Mouse (Mus musculus) hindbrain, embryonic 12.5 days (tissue): ENCODE measurements at regions not wholly inside any gene's neighbourhood (a gene's known extent, or its start where the extent isn't known, plus 50 kb on each side); places are given as distances from the start of the nearest gene placed in this dataset.

Experiments used
- ATAC-seq: fragments of 200-750 bp; cut with Nextera tagmentation; 2 replicates; pipeline ENCODE4 v1.8.0; 2017; ENCODE audit warnings: moderate TSS enrichment; ENCODE audit not compliant: low FRiP score
- H3K27ac ChIP-seq: fragments of 300-500 bp; sonication (generic); 2 replicates; pipeline ENCODE4 v1.5.1; 2016; ENCODE audit warnings: mild to moderate bottlenecking
- H3K27me3 ChIP-seq: fragments of 300-500 bp; sonication (generic); 2 replicates; pipeline ENCODE4 v1.6.1; 2016; ENCODE audit warnings: mild to moderate bottlenecking
- H3K36me3 ChIP-seq: fragments of 300-500 bp; sonication (generic); 2 replicates; pipeline ENCODE4 v1.6.1; 2016; ENCODE audit warnings: mild to moderate bottlenecking
- H3K4me1 ChIP-seq: fragments of 300-500 bp; sonication (generic); 2 replicates; pipeline ENCODE4 v1.6.1; 2016
- H3K4me2 ChIP-seq: fragments of 300-500 bp; sonication (generic); replicated peaks from 2 replicates; pipeline ENCODE4 v1.6.1; 2016; ENCODE audit warnings: mild to moderate bottlenecking
- H3K4me3 ChIP-seq: fragments of 300-500 bp; sonication (generic); 2 replicates; pipeline ENCODE4 v1.5.1; 2016; ENCODE audit warnings: mild to moderate bottlenecking
- H3K9ac ChIP-seq: fragments of 300-500 bp; sonication (generic); 2 replicates; pipeline ENCODE4 v1.6.1; 2016; ENCODE audit warnings: mild to moderate bottlenecking, moderate library complexity
- H3K9me3 ChIP-seq: fragments of 300-500 bp; sonication (generic); replicated peaks from 2 replicates; pipeline ENCODE4 v1.6.1; 2016; ENCODE audit warnings: mild to moderate bottlenecking
- WGBS: fragments of 180-500 bp; shearing (Covaris S2); methylation state at CpG from one replicate; pipeline ENCODE4 v1.1.7; 2016; 5-methylcytosine and 5-hydroxymethylcytosine counted together

DNA sequence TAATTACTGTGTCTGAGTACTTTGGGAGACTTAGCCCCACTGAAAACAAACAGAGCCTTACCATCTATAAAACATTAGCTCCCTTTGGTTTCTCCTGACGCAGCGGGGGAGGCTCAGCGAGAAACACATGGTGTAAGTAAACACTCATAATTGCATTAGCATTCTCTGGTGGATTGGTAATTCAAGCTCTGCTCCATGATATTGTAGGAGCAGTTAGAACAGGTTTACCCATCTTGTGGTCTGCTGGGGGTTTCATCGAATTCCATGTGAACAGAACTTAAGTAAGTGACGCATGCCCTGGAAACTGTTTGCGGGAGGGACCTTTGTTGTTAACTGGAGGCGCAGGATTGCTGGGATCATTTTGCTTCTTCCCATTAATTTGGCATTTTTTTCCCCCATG, 249.2 kb upstream of the Fam241a start:
- no peak for ATAC-seq
- no peaks in the 10 kb centered on the region for H3K36me3 ChIP-seq
- no peak overlapping the region for H3K4me2 ChIP-seq

GRCm38 (mm10) chr3:128127836-128128235, 231.7 kb upstream of the Fam241a start:
- H3K4me1 ChIP-seq = no peaks in the 10 kb centered on the region
- H3K4me3 ChIP-seq = no peak overlapping the region
- 95% methylated on average over 5 of the region's 5 CpGs for WGBS
- H3K27ac ChIP-seq = no peak overlapping the region
- no peak overlapping the region for H3K9ac ChIP-seq
- H3K9me3 ChIP-seq = no peaks in the 10 kb centered on the region
- no peak overlapping the region for H3K4me2 ChIP-seq
- no peaks in the 10 kb centered on the region for H3K27me3 ChIP-seq
- H3K36me3 ChIP-seq = no peaks in the 10 kb centered on the region
- no peak for ATAC-seq

More for the DNA sequence above, 249.2 kb upstream of the Fam241a start:
- H3K27me3 ChIP-seq = no peaks in the 10 kb centered on the region
- H3K4me1 ChIP-seq = no peaks in the 10 kb centered on the region
- H3K4me3 ChIP-seq = no peak overlapping the region
- WGBS = 80% methylated on average over 7 of the region's 7 CpGs
- H3K9ac ChIP-seq = no peak overlapping the region
- H3K9me3 ChIP-seq = no peaks in the 10 kb centered on the region
- no peak overlapping the region for H3K27ac ChIP-seq

DNA sequence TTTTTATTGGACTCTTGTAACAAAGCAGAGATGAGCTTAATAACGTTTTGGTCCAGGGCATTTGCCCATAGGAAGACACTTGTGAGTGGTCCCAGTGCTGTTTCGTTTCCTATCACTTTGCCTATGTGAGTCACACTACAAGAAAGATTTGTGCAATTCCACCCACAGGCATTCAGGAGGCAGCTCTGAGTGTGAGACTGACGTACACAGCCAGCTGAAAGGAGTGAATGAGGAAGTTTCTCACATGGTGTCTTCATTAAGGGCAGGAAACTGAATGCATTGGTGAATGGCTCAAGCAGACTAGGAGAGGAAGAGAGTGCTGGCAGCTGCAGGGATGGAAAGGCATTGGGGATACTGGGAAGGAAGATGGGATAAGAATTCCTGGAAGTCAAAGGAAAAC, 230.5 kb upstream of the Fam241a start:
- no peaks in the 10 kb centered on the region for H3K4me1 ChIP-seq
- no peak for ATAC-seq
- H3K36me3 ChIP-seq = no peaks in the 10 kb centered on the region
- no peak overlapping the region for H3K4me3 ChIP-seq
- 69% methylated on average over 3 of the region's 3 CpGs for WGBS
- H3K9me3 ChIP-seq = no peaks in the 10 kb centered on the region
- no peak overlapping the region for H3K27ac ChIP-seq
- H3K27me3 ChIP-seq = no peaks in the 10 kb centered on the region
- no peak overlapping the region for H3K9ac ChIP-seq
- H3K4me2 ChIP-seq = no peak overlapping the region

GRCm38 (mm10) chr3:128122111-128122510, 226.0 kb upstream of the Fam241a start:
- no peak for ATAC-seq
- WGBS = 80% methylated on average over 6 of the region's 6 CpGs
- no peaks in the 10 kb centered on the region for H3K36me3 ChIP-seq
- no peak overlapping the region for H3K27ac ChIP-seq
- no peak overlapping the region for H3K4me3 ChIP-seq
- H3K27me3 ChIP-seq = no peaks in the 10 kb centered on the region
- no peaks in the 10 kb centered on the region for H3K9me3 ChIP-seq
- no peak overlapping the region for H3K9ac ChIP-seq
- no peak overlapping the region for H3K4me2 ChIP-seq
- H3K4me1 ChIP-seq = no peaks in the 10 kb centered on the region

- WGBS = 89% methylated on average over 6 of the region's 6 CpGs
- Histone ChIP-seq H3K9me3 (no peaks in the 10 kb centered on the region), H3K27ac (no peak overlapping the region), H3K4me3 (no peak overlapping the region), H3K9ac (no peak overlapping the region), H3K4me2 (no peak overlapping the region), H3K27me3 (no peaks in the 10 kb centered on the region), H3K4me1 (no peaks in the 10 kb centered on the region), H3K36me3 (no peaks in the 10 kb centered on the region)
- ATAC-seq = no peak
Observed at GRCm38 (mm10) chr3:128120647-128121440, 224.7 kb upstream of the Fam241a start.

DNA sequence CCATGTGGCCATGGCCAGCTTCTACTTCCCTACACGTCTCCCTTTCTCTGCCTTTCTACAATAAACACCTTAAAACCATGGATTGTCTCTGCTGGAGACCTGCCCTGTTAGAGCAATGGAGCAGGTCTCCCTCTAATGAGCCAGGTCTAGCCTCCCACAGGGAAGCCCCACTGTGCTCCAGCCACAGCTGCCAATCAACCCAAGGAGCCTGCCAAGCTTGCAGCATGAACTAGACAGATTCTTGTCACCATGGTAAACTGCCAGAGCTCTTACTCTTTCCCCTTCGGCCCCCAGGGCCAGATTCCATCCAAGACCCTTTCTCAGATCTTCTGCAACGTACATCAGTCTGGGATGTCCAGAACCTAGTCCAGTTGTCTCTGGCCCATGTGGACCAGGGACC, 217.1 kb upstream of the Fam241a start:
- Histone ChIP-seq H3K27ac (no peak overlapping the region), H3K4me2 (no peak overlapping the region), H3K9ac (no peak overlapping the region), H3K4me3 (no peak overlapping the region), H3K4me1 (no peaks in the 10 kb centered on the region), H3K36me3 (no peaks in the 10 kb centered on the region), H3K9me3 (no peaks in the 10 kb centered on the region), H3K27me3 (no peaks in the 10 kb centered on the region)
- 48% methylated on average over 3 of the region's 3 CpGs for WGBS
- no peak for ATAC-seq

DNA sequence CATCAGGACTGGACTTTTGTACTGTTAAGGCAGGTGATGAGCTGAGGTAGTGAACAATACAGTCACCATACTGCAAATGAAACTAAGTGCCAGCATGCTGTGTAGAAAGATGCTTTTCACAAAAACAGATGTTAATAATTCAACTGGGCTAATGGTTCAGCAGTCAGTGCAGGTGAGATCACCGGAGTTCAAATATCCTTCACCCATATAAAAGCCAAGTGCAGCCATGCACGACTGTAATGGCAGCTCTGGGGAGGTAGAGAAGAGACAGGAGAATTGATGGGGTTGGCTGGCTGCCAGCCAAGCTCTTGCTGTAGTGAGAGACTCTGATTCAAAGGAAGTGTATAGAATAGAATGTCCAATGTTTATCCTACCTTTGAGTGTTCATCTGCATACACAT, 214.3 kb upstream of the Fam241a start:
- no peak for ATAC-seq
- H3K4me1 ChIP-seq = no peaks in the 10 kb centered on the region
- H3K4me3 ChIP-seq = no peak overlapping the region
- no peak overlapping the region for H3K27ac ChIP-seq
- no peaks in the 10 kb centered on the region for H3K36me3 ChIP-seq
- H3K27me3 ChIP-seq = no peaks in the 10 kb centered on the region
- no peak overlapping the region for H3K4me2 ChIP-seq
- H3K9ac ChIP-seq = no peak overlapping the region
- H3K9me3 ChIP-seq = no peaks in the 10 kb centered on the region
- 68% methylated on average over 2 of the region's 2 CpGs for whole genome bisulfite sequencing

GRCm38 (mm10) chr3:128104516-128104915, 208.4 kb upstream of the Fam241a start:
- H3K9me3 ChIP-seq = no peaks in the 10 kb centered on the region
- WGBS = 91% methylated on average over 6 of the region's 6 CpGs
- H3K27ac ChIP-seq = no peak overlapping the region
- no peaks in the 10 kb centered on the region for H3K36me3 ChIP-seq
- no peak overlapping the region for H3K4me3 ChIP-seq
- H3K27me3 ChIP-seq = no peaks in the 10 kb centered on the region
- no peak overlapping the region for H3K9ac ChIP-seq
- ATAC-seq = no peak
- H3K4me1 ChIP-seq = no peaks in the 10 kb centered on the region
- H3K4me2 ChIP-seq = no peak overlapping the region

DNA sequence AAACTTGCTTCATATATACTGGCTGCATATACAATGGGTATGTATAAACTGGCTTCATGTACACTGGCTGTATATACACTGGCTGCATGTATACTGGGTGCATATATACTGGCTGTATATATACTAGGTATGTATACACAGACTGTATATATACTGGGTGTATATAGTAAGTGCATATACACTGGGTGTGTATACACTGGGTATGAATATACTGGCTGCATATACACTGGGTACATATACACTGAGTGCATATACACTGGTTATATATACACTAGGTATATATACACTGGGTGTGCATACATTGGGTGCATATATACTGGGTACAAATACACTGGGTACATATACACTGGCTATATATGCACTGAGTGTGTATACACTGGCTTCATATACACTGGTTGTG, 196.9 kb upstream of the Fam241a start:
- Histone ChIP-seq H3K27ac (no peak overlapping the region), H3K27me3 (no peaks in the 10 kb centered on the region), H3K36me3 (no peaks in the 10 kb centered on the region), H3K9ac (no peak overlapping the region), H3K4me1 (no peaks in the 10 kb centered on the region), H3K9me3 (no peaks in the 10 kb centered on the region), H3K4me3 (no peak overlapping the region), H3K4me2 (no peak overlapping the region)
- ATAC-seq = no peak

- no peak overlapping the region for H3K27ac ChIP-seq
- no peak overlapping the region for H3K4me2 ChIP-seq
- H3K9me3 ChIP-seq = no peaks in the 10 kb centered on the region
- H3K4me1 ChIP-seq = no peaks in the 10 kb centered on the region
- no peak overlapping the region for H3K4me3 ChIP-seq
- WGBS = 51% methylated on average over 4 of the region's 4 CpGs
- no peaks in the 10 kb centered on the region for H3K27me3 ChIP-seq
- H3K9ac ChIP-seq = no peak overlapping the region
- peak; percentile 50; the same call in 1 of the 2 replicates for ATAC-seq
- no peaks in the 10 kb centered on the region for H3K36me3 ChIP-seq
Observed at GRCm38 (mm10) chr3:128088207-128088606, 192.1 kb upstream of the Fam241a start.

GRCm38 (mm10) chr3:128087163-128087562, 191.0 kb upstream of the Fam241a start:
- 91% methylated on average over 10 of the region's 10 CpGs for WGBS
- no peaks in the 10 kb centered on the region for H3K27me3 ChIP-seq
- H3K27ac ChIP-seq = no peak overlapping the region
- no peaks in the 10 kb centered on the region for H3K36me3 ChIP-seq
- no peak for ATAC-seq
- H3K4me2 ChIP-seq = no peak overlapping the region
- no peaks in the 10 kb centered on the region for H3K9me3 ChIP-seq
- H3K4me1 ChIP-seq = no peaks in the 10 kb centered on the region
- H3K4me3 ChIP-seq = no peak overlapping the region
- H3K9ac ChIP-seq = no peak overlapping the region

GRCm38 (mm10) chr3:128082463-128082862, 186.3 kb upstream of the Fam241a start:
- Histone ChIP-seq H3K36me3 (no peaks in the 10 kb centered on the region), H3K9me3 (no peaks in the 10 kb centered on the region), H3K27me3 (no peaks in the 10 kb centered on the region), H3K4me2 (no peak overlapping the region), H3K4me1 (no peaks in the 10 kb centered on the region), H3K9ac (no peak overlapping the region), H3K27ac (no peak overlapping the region), H3K4me3 (no peak overlapping the region)
- 81% methylated on average over 6 of the region's 6 CpGs for WGBS
- no peak for ATAC-seq

DNA sequence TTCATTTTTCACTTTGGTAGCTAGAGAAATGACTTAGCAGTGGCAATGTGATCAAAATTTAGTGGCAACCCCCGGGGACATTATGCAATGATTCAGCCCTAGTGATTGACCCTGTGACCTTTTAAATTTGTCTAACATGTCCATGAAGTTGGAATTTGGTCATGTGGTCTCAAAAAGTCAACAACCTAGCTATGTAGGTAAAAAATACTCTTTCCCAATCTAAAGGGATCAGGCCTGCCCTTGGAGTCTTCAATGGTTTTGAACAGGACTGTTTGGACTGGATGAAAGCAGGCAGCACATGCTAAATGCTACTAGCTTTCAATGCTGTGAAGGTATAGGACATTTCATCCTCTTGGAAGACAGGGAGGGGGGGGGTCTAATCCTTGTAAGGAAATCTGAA, 185.3 kb upstream of the Fam241a start:
- Histone ChIP-seq H3K4me1 (no peaks in the 10 kb centered on the region), H3K36me3 (no peaks in the 10 kb centered on the region), H3K27ac (no peak overlapping the region), H3K4me2 (no peak overlapping the region), H3K4me3 (no peak overlapping the region), H3K9ac (no peak overlapping the region), H3K27me3 (no peaks in the 10 kb centered on the region), H3K9me3 (no peaks in the 10 kb centered on the region)
- WGBS = 85% methylated on average over 1 of the region's 1 CpGs
- no peak for ATAC-seq
